ENCODE assay signal across 11 mouse cellular contexts in the genomic region with DNA sequence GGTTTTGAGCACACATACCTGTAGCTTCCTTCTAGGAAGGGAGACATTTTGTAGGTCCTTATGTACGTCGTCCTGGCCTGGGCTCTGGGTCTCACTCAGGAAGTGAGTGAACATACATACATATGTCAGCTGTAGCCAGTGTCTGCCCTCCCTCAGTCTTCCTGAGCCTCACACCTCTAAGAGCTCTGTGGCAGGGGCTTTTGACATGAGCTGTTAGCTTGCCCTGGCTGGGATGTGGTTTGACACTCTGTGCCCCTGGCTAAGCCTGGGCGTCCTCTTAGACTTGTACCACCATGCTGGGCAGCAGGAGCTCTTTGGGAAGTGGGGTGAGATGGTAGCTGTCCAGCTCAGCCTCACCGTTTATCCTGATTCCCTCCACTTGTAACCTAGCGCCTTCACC. TPM values are rescaled to one million over a fixed set of nuclear protein-coding genes. Genes with fewer than 3 reads are reported as not detected.
A peak's percentile ranks its signal among the peaks of the same experiment; 100 is the strongest.
DNase-seq lines count a peak whose midpoint lies in the region; ATAC-seq and TF ChIP-seq lines count a peak whose summit lies in the region.
"Had no signal": no experiment of that assay in that cellular context is flagged by ENCODE, and none has a peak within 500 bp of the region (broad histone marks: within the 10 kb centered on the region; RNA-seq: fewer than 3 reads in every experiment).

No protein-coding gene starts in this region.

- no peak for ATAC-seq in forebrain, embryonic 12.5 days (ENCODE audit: low FRiP score)
- no peak for ATAC-seq in limb, embryonic 11.5 days (ENCODE audit: insufficient number of reproducible peaks, low FRiP score, low TSS enrichment, low read depth)
- no peak for ATAC-seq in neural tube, embryonic 13.5 days (ENCODE audit: low read depth)
- no peak for ATAC-seq in megakaryocyte-erythroid progenitor cell, adult 5-6 weeks (replicated peaks; ENCODE audit: low FRiP score, low TSS enrichment, poor library complexity, severe bottlenecking)
- ATAC-seq in activated CD4-positive, CD25-positive, alpha-beta regulatory T cell, adult 4 months = no peak
- ATAC-seq: Patski had no signal

- no peak for DNase-seq in liver, adult 2 months (ENCODE audit: extremely low read depth, low read depth, low spot score)
- DNase-seq in liver = no peak
- no peak for DNase-seq in limb, embryonic 11.5 days (ENCODE audit: low spot score)
- DNase-seq in layer of hippocampus, postnatal 36 days = no peak
- DNase-seq: cerebellum, postnatal 25 days had no signal

- no peaks in the 10 kb centered on the region for H3K9me3 ChIP-seq in forebrain, embryonic 12.5 days
- no peaks in the 10 kb centered on the region for H3K9me3 ChIP-seq in limb, embryonic 11.5 days (ENCODE audit: control insufficient read depth, low read length)
- H3K9me3 ChIP-seq in neural tube, embryonic 13.5 days = no peaks in the 10 kb centered on the region

- peaks cover 17% of the 10 kb centered on the region for H3K4me1 ChIP-seq in liver, adult 2 months (ENCODE audit: control insufficient read depth, insufficient read depth, low read length)
- peaks cover 38% of the 10 kb centered on the region for H3K4me1 ChIP-seq in forebrain, embryonic 12.5 days
- H3K4me1 ChIP-seq in limb, embryonic 11.5 days (ENCODE audit: control insufficient read depth, insufficient read depth, low read length) = peaks cover 23% of the 10 kb centered on the region
- H3K4me1 ChIP-seq in neural tube, embryonic 13.5 days (replicated peaks) = peaks cover 35% of the 10 kb centered on the region

- H3K4me3 ChIP-seq in liver, adult 2 months (ENCODE audit: insufficient read depth, low read depth, low read length) = no peak overlapping the region
- 0 out of 2 replicates have a peak overlapping the region, but pooled peaks have one; percentile 99 for H3K4me3 ChIP-seq in forebrain, embryonic 12.5 days (replicated peaks)
- H3K4me3 ChIP-seq in limb, embryonic 11.5 days (ENCODE audit: low read depth, low read length) = no peak overlapping the region
- 0 out of 2 replicates have a peak overlapping the region, but pooled peaks have one; percentile 99 for H3K4me3 ChIP-seq in neural tube, embryonic 13.5 days

- H3K36me3 ChIP-seq in liver, adult 2 months (ENCODE audit: control insufficient read depth, insufficient read depth, low read length) = peaks cover under 1% of the 10 kb centered on the region; the same call in 1 of the 2 replicates
- H3K36me3 ChIP-seq in forebrain, embryonic 12.5 days (replicated peaks) = no peaks in the 10 kb centered on the region; the same call in 1 of the 2 replicates
- no peaks in the 10 kb centered on the region for H3K36me3 ChIP-seq in limb, embryonic 11.5 days (ENCODE audit: control insufficient read depth, insufficient read depth, low read length)
- no peaks in the 10 kb centered on the region for H3K36me3 ChIP-seq in neural tube, embryonic 13.5 days

- H3K9ac ChIP-seq in liver, adult 2 months (ENCODE audit: low read depth, low read length) = 0 out of 2 replicates have a peak overlapping the region, but pooled peaks have one; percentile 8
- peak overlapping the region; percentile 99 for H3K9ac ChIP-seq in forebrain, embryonic 12.5 days
- no peak overlapping the region for H3K9ac ChIP-seq in limb, embryonic 11.5 days (ENCODE audit: low read length)
- H3K9ac ChIP-seq in neural tube, embryonic 13.5 days = peak overlapping the region; percentile 99

- no peak for TF ChIP-seq POLR2A in liver, adult 2 months (IDR thresholded peaks at IDR 0.05; ENCODE audit: extremely low read depth, insufficient read depth, low read length)

- no peaks in the 10 kb centered on the region for H3K27me3 ChIP-seq in liver, adult 2 months (ENCODE audit: control insufficient read depth, insufficient read depth, low read length)
- H3K27me3 ChIP-seq in forebrain, embryonic 12.5 days = no peaks in the 10 kb centered on the region
- no peaks in the 10 kb centered on the region for H3K27me3 ChIP-seq in limb, embryonic 11.5 days (ENCODE audit: control insufficient read depth, insufficient read depth, low read length)
- no peaks in the 10 kb centered on the region for H3K27me3 ChIP-seq in neural tube, embryonic 13.5 days
- H3K27me3 ChIP-seq: Patski had no signal

- 51% methylated on average over 5 of the region's 5 CpGs for WGBS in liver, adult 2 months
- 78% methylated on average over 5 of the region's 5 CpGs for WGBS in forebrain, embryonic 12.5 days
- WGBS in limb, embryonic 11.5 days = 72% methylated on average over 5 of the region's 5 CpGs
- WGBS in neural tube, embryonic 13.5 days = 73% methylated on average over 5 of the region's 5 CpGs

- peak overlapping the region; percentile 55; the same call in 1 of the 2 replicates for H3K27ac ChIP-seq in liver, adult 2 months (replicated peaks; ENCODE audit: insufficient read depth, low read depth, low read length)
- H3K27ac ChIP-seq in forebrain, embryonic 12.5 days = no peak overlapping the region
- no peak overlapping the region for H3K27ac ChIP-seq in limb, embryonic 11.5 days (replicated peaks; ENCODE audit: low read depth, low read length)
- no peak overlapping the region for H3K27ac ChIP-seq in neural tube, embryonic 13.5 days (replicated peaks)

- TF ChIP-seq CTCF in liver, adult 2 months (IDR thresholded peaks at IDR 0.05; ENCODE audit: low read depth, low read length) = no peak

- H3K4me2 ChIP-seq in forebrain, embryonic 12.5 days = peak overlapping the region; percentile 86
- H3K4me2 ChIP-seq in limb, embryonic 11.5 days (ENCODE audit: low read depth, severe bottlenecking) = peak overlapping the region; percentile 56; the same call in 1 of the 2 replicates
- H3K4me2 ChIP-seq in neural tube, embryonic 13.5 days = peak overlapping the region; percentile 89

- peaks cover 40% of the 10 kb centered on the region; the same call in 1 of the 2 replicates for H3K79me2 ChIP-seq in liver, adult 2 months (ENCODE audit: control insufficient read depth, insufficient read depth, low read length)

RNA-seq across cellular contexts. Expression of a gene that starts 1.9 kb away (rescaled TPM):
- total RNA-seq in liver, adult 2 months (2014; rRNA removed) = 11.1 and 16.0 TPM in 2 replicates
- 67.8 and 106 TPM in 2 replicates for polyA plus RNA-seq in liver, adult 2 months (2012; rRNA removed)
- polyA plus RNA-seq in forebrain, embryonic 12.5 days (2016; fragmentation: Nextera tagmentation; extraction: Ambion mirVana) = 25.5 and 26.9 TPM in 2 replicates
- polyA plus RNA-seq in limb, embryonic 11.5 days (2014; fragmentation: Nextera tagmentation; extraction: Ambion mirVana) = 36.3 and 42.0 TPM in 2 replicates
- 20.9 and 22.2 TPM in 2 replicates for polyA plus RNA-seq in neural tube, embryonic 13.5 days (2015; fragmentation: Nextera tagmentation; extraction: Ambion mirVana)
- 44.9 and 65.2 TPM in 2 replicates for total RNA-seq in megakaryocyte-erythroid progenitor cell, adult 5-6 weeks (2014; fragmentation: Nextera tagmentation)
- total RNA-seq in megakaryocyte-erythroid progenitor cell, adult 5-6 weeks (2017) = 24.7 and 32.1 TPM in 2 replicates
- total RNA-seq in layer of hippocampus, postnatal 36 days (2021) = 10 to 100 TPM; 38.2 to 43.5 TPM
- polyA plus RNA-seq in activated CD4-positive, CD25-positive, alpha-beta regulatory T cell, adult 4 months (2017; shearing (Covaris generic)) = 1 to 10 TPM; 4.5 to 4.6 TPM

RNA-seq across cellular contexts. Expression of a gene that starts 13.1 kb away (rescaled TPM):
- total RNA-seq in liver, adult 2 months (2014; rRNA removed) = not detected in 2 replicates
- polyA plus RNA-seq in liver, adult 2 months (2012; rRNA removed) = not detected in 2 replicates
- polyA plus RNA-seq in forebrain, embryonic 12.5 days (2016; fragmentation: Nextera tagmentation; extraction: Ambion mirVana) = not detected in 2 replicates
- polyA plus RNA-seq in limb, embryonic 11.5 days (2014; fragmentation: Nextera tagmentation; extraction: Ambion mirVana) = 0.31 and 0.54 TPM in 2 replicates
- not detected in 2 replicates for polyA plus RNA-seq in neural tube, embryonic 13.5 days (2015; fragmentation: Nextera tagmentation; extraction: Ambion mirVana)
- total RNA-seq in megakaryocyte-erythroid progenitor cell, adult 5-6 weeks (2014; fragmentation: Nextera tagmentation) = 2.0 TPM in 1 of 2 replicates, not detected in the other
- total RNA-seq in megakaryocyte-erythroid progenitor cell, adult 5-6 weeks (2017) = not detected in 2 replicates
- total RNA-seq in layer of hippocampus, postnatal 36 days (2021) = 1 to 10 TPM; 1.7 to 2.9 TPM
- polyA plus RNA-seq in activated CD4-positive, CD25-positive, alpha-beta regulatory T cell, adult 4 months (2017; shearing (Covaris generic)) = under 1 TPM in 1 of 2 experiments, not detected in 1; 0.66 TPM
- polyA plus RNA-seq: large intestine, adult 2 months; Patski had no signal

RNA-seq across cellular contexts. Expression of a gene that starts 18.4 kb away (rescaled TPM):
- 0.09 and 0.13 TPM in 2 replicates for total RNA-seq in liver, adult 2 months (2014; rRNA removed)
- 0.10 TPM in 2 replicates for polyA plus RNA-seq in liver, adult 2 months (2012; rRNA removed)
- 27.8 and 33.5 TPM in 2 replicates for polyA plus RNA-seq in forebrain, embryonic 12.5 days (2016; fragmentation: Nextera tagmentation; extraction: Ambion mirVana)
- 6.6 and 6.9 TPM in 2 replicates for polyA plus RNA-seq in limb, embryonic 11.5 days (2014; fragmentation: Nextera tagmentation; extraction: Ambion mirVana)
- 94.2 and 114 TPM in 2 replicates for polyA plus RNA-seq in neural tube, embryonic 13.5 days (2015; fragmentation: Nextera tagmentation; extraction: Ambion mirVana)
- total RNA-seq in megakaryocyte-erythroid progenitor cell, adult 5-6 weeks (2014; fragmentation: Nextera tagmentation) = not detected in 2 replicates
- not detected in 2 replicates for total RNA-seq in megakaryocyte-erythroid progenitor cell, adult 5-6 weeks (2017)
- total RNA-seq in layer of hippocampus, postnatal 36 days (2021) = 100 to 1,000 TPM; 152 to 165 TPM
- polyA plus RNA-seq in activated CD4-positive, CD25-positive, alpha-beta regulatory T cell, adult 4 months (2017; shearing (Covaris generic)) = 1 to 10 TPM in 1 of 2 experiments, under 1 TPM in 1; 0.43 to 1.2 TPM

RNA-seq across cellular contexts. Expression of a gene that starts 21.2 kb away (rescaled TPM):
- 8.8 and 13.6 TPM in 2 replicates for total RNA-seq in liver, adult 2 months (2014; rRNA removed)
- 24.9 and 31.5 TPM in 2 replicates for polyA plus RNA-seq in liver, adult 2 months (2012; rRNA removed)
- polyA plus RNA-seq in forebrain, embryonic 12.5 days (2016; fragmentation: Nextera tagmentation; extraction: Ambion mirVana) = 18.3 and 21.9 TPM in 2 replicates
- 59.3 and 60.4 TPM in 2 replicates for polyA plus RNA-seq in limb, embryonic 11.5 days (2014; fragmentation: Nextera tagmentation; extraction: Ambion mirVana)
- 35.4 and 42.6 TPM in 2 replicates for polyA plus RNA-seq in neural tube, embryonic 13.5 days (2015; fragmentation: Nextera tagmentation; extraction: Ambion mirVana)
- total RNA-seq in megakaryocyte-erythroid progenitor cell, adult 5-6 weeks (2014; fragmentation: Nextera tagmentation) = 1.0 TPM in 1 of 2 replicates, not detected in the other
- 0.38 and 1.6 TPM in 2 replicates for total RNA-seq in megakaryocyte-erythroid progenitor cell, adult 5-6 weeks (2017)
- 10 to 100 TPM; 41.1 to 43.3 TPM for total RNA-seq in layer of hippocampus, postnatal 36 days (2021)
- not detected for polyA plus RNA-seq in activated CD4-positive, CD25-positive, alpha-beta regulatory T cell, adult 4 months (2017; shearing (Covaris generic))

RNA-seq across cellular contexts. Expression of a gene that starts 24.6 kb away (rescaled TPM):
- total RNA-seq in liver, adult 2 months (2014; rRNA removed) = 32.6 and 38.2 TPM in 2 replicates
- 49.8 and 51.9 TPM in 2 replicates for polyA plus RNA-seq in liver, adult 2 months (2012; rRNA removed)
- 49.1 and 50.2 TPM in 2 replicates for polyA plus RNA-seq in forebrain, embryonic 12.5 days (2016; fragmentation: Nextera tagmentation; extraction: Ambion mirVana)
- 53.0 and 63.3 TPM in 2 replicates for polyA plus RNA-seq in limb, embryonic 11.5 days (2014; fragmentation: Nextera tagmentation; extraction: Ambion mirVana)
- polyA plus RNA-seq in neural tube, embryonic 13.5 days (2015; fragmentation: Nextera tagmentation; extraction: Ambion mirVana) = 34.3 and 39.6 TPM in 2 replicates
- 39.2 and 44.6 TPM in 2 replicates for total RNA-seq in megakaryocyte-erythroid progenitor cell, adult 5-6 weeks (2014; fragmentation: Nextera tagmentation)
- 67.2 and 87.0 TPM in 2 replicates for total RNA-seq in megakaryocyte-erythroid progenitor cell, adult 5-6 weeks (2017)
- 10 to 100 TPM; 17.0 to 22.7 TPM for total RNA-seq in layer of hippocampus, postnatal 36 days (2021)
- 10 to 100 TPM; 13.1 to 15.5 TPM for polyA plus RNA-seq in activated CD4-positive, CD25-positive, alpha-beta regulatory T cell, adult 4 months (2017; shearing (Covaris generic))

Comparison
In these comparisons a context has a peak if more than half of its experiments do, and no peak if none do; other contexts are left out.
1. H3K4me3 ChIP-seq: peak in forebrain, embryonic 12.5 days (single experiment) and neural tube, embryonic 13.5 days (single experiment); none in liver, adult 2 months (single experiment) and limb, embryonic 11.5 days (single experiment).
2. Peak in every context shown above with its lines, with median percentiles within 50 percentile points of each other: H3K4me2 ChIP-seq.